Mouse (Mus musculus) kidney, adult 18-20 months (tissue): ENCODE data around the gene Gm17349.

Experiments used
- DNase-seq: peaks from one replicate; pipeline ENCODE4 v3.0.0; 2021

The Gm17349 gene

GRCm38 (mm10) chr15:99658437-99658836 lies 46.9 kb downstream of the Gm17349 start:
- DNase-seq: no peak

GRCm38 (mm10) chr15:99655956-99656355 lies 49.3 kb downstream of the Gm17349 start:
- no peak for DNase-seq

GRCm38 (mm10) chr15:99653876-99654275 lies 51.4 kb downstream of the Gm17349 start:
- DNase-seq: no peak

GRCm38 (mm10) chr15:99653291-99653690 lies 52.0 kb downstream of the Gm17349 start:
- DNase-seq: no peak
